Mouse (Mus musculus): ENCODE results near the gene Csnka2ip.

GRCm38 (mm10) chr16:64607793-64608192 is 5.6 kb upstream of the Csnka2ip start:
- TF ChIP-seq ZMIZ1 (IDR thresholded peaks at IDR 0.05; ENCODE audit: low read depth, low read length) (no peak), UBTF (IDR thresholded peaks at IDR 0.05; ENCODE audit: borderline replicate concordance, insufficient read depth, low read depth, low read length) (no peak), CTCF (IDR thresholded peaks at IDR 0.05 in 2 of 3, conservative IDR thresholded peaks at IDR 0.05 in 1 of 3; ENCODE audit: control insufficient read depth in 1 of 3, insufficient read depth in 1 of 3, low read depth in 2 of 3, low read length in 3 of 3, poor library complexity in 1 of 3, severe bottlenecking in 1 of 3) (no peak), NRF1 (IDR thresholded peaks at IDR 0.05; ENCODE audit: insufficient read depth, low read depth, low read length, poor library complexity, severe bottlenecking) (no peak), GATA1 (IDR thresholded peaks at IDR 0.05; ENCODE audit: low read depth, low read length) (no peak), POLR2A (IDR thresholded peaks at IDR 0.05; ENCODE audit: control insufficient read depth in 1 of 2, insufficient read depth in 1 of 2, low read depth in 1 of 2, low read length in 2 of 2, poor library complexity in 1 of 2) (no peak), USF2 (IDR thresholded peaks at IDR 0.05; ENCODE audit: borderline replicate concordance in 1 of 2, insufficient read depth in 1 of 2, low read depth in 1 of 2, low read length in 2 of 2) (no peak), EP300 (IDR thresholded peaks at IDR 0.05; ENCODE audit: low read depth in 1 of 2, low read length in 2 of 2) (no peak), USF1 (IDR thresholded peaks at IDR 0.05; ENCODE audit: low read depth, low read length) (no peak), MAX (IDR thresholded peaks at IDR 0.05; ENCODE audit: low read length) (no peak), JUND (IDR thresholded peaks at IDR 0.05; ENCODE audit: low read depth, low read length) (no peak), CHD1 (IDR thresholded peaks at IDR 0.05; ENCODE audit: low read depth, low read length) (no peak)

Data from MEL (cell line).